Mouse (Mus musculus) ovary, postnatal 14 days (tissue): Measurements from ENCODE around the gene Trim12a.
"Not testable (repeated sequence)": the region's sequence is repeated elsewhere in the genome, so short reads cannot be mapped to it uniquely, and the experiment has no call there.

Experiments used
- DNase-seq: peaks from one replicate; pipeline ENCODE4 v3.0.0; 2022; ENCODE audit warnings: low spot score

Gene Trim12a

GRCm38 (mm10) chr7:104315369-104316080, at the start of gene Trim12a:
Trim12a (minus strand) TSS chr7:104315466.
- not testable (repeated sequence) for DNase-seq

- no peak for DNase-seq
Observed at GRCm38 (mm10) chr7:104353600-104353967, 38.3 kb upstream of the Trim12a start.

GRCm38 (mm10) chr7:104352717-104353599, 37.7 kb upstream of the Trim12a start, which contains the start of gene Trim12c:
Trim12c (minus strand) TSS chr7:104353362.
- peak; percentile 27 for DNase-seq

- not testable (repeated sequence) for DNase-seq
Observed at GRCm38 (mm10) chr7:104348043-104348442, 32.8 kb upstream of the Trim12a start.

GRCm38 (mm10) chr7:104340744-104341143, 25.5 kb upstream of the Trim12a start:
- DNase-seq, result not testable (repeated sequence)

- DNase-seq, result not testable (repeated sequence)
Observed at GRCm38 (mm10) chr7:104335547-104335946, 20.3 kb upstream of the Trim12a start.

GRCm38 (mm10) chr7:104329171-104329570, 13.9 kb upstream of the Trim12a start, which contains the start of gene Trim34b:
Trim34b (plus strand) TSS chr7:104329471.
- not testable (repeated sequence) for DNase-seq

- no peak for DNase-seq
Observed at GRCm38 (mm10) chr7:104322028-104322427, 6.8 kb upstream of the Trim12a start.

GRCm38 (mm10) chr7:104314796-104315353, 391 bp downstream of the Trim12a start:
- DNase-seq, result no peak

GRCm38 (mm10) chr7:104291638-104292400, 23.4 kb downstream of the Trim12a start:
- no peak for DNase-seq

GRCm38 (mm10) chr7:104290641-104291040, 24.6 kb downstream of the Trim12a start:
- no peak for DNase-seq

- not testable (repeated sequence) for DNase-seq
Observed at GRCm38 (mm10) chr7:104287576-104288443, 27.5 kb downstream of the Trim12a start, which contains the start of gene Trim5. Trim5 (minus strand) TSS chr7:104288094.

GRCm38 (mm10) chr7:104279361-104279760, 35.9 kb downstream of the Trim12a start:
- not testable (repeated sequence) for DNase-seq

- not testable (repeated sequence) for DNase-seq
Observed at GRCm38 (mm10) chr7:104265335-104265734, 49.9 kb downstream of the Trim12a start.

- not testable (repeated sequence) for DNase-seq
Observed at GRCm38 (mm10) chr7:104260380-104260779, 54.9 kb downstream of the Trim12a start.
